Mouse (Mus musculus) MEL (cell line): Measurements from ENCODE around the gene Fnd3c2.

Experiments
- CTCF ChIP-seq, 3 experiments: IDR thresholded peaks in 2 of 3; conservative IDR thresholded peaks in 1 of 3; 2 replicates each; pipeline ENCODE4 v1.5.1; 2011 to 2012; ENCODE audit warnings: low read length in 3 of 3, low read depth in 2 of 3, mild to moderate bottlenecking in 2 of 3, improper control_type of control experiment in 1 of 3, inconsistent platforms in 1 of 3, mixed read lengths in 1 of 3, moderate library complexity in 1 of 3; ENCODE audit not compliant: control insufficient read depth in 1 of 3, insufficient read depth in 1 of 3, poor library complexity in 1 of 3, severe bottlenecking in 1 of 3
- JUND ChIP-seq: IDR thresholded peaks from 2 replicates; pipeline ENCODE4 v1.6.1; 2011; ENCODE audit warnings: low read depth, mild to moderate bottlenecking, improper control_type of control experiment, low read length
- MEF2A ChIP-seq: IDR thresholded peaks from 2 replicates; pipeline ENCODE4 v1.6.1; 2014; ENCODE audit warnings: low read depth, mild to moderate bottlenecking, inconsistent platforms, low read length, improper control_type of control experiment; ENCODE audit not compliant: poor library complexity, insufficient replicate concordance, severe bottlenecking; ENCODE audit errors: extremely low read depth

GRCm38 (mm10) chrX:106221058-106221457 is 34.1 kb downstream of the Fnd3c2 start, which contains the start of gene Taf9b:
- TF ChIP-seq CTCF (IDR thresholded peaks at IDR 0.05 in 2 of 3, conservative IDR thresholded peaks at IDR 0.05 in 1 of 3; ENCODE audit: control insufficient read depth in 1 of 3, insufficient read depth in 1 of 3, low read depth in 2 of 3, low read length in 3 of 3, poor library complexity in 1 of 3, severe bottlenecking in 1 of 3) (no peak), MEF2A (no peak), JUND (no peak)
